Mouse (Mus musculus) olfactory bulb, adult 2 months (tissue): ENCODE data around the gene 4930550C14Rik.

Experiments used
- CTCF ChIP-seq: fragments of 200-500 bp; IDR thresholded peaks from 2 replicates; pipeline ENCODE4 v1.5.1; 2012; ENCODE audit warnings: low read depth, mild to moderate bottlenecking, low read length, moderate library complexity; ENCODE audit not compliant: insufficient read depth
- POLR2A ChIP-seq: fragments of 200-500 bp; IDR thresholded peaks from 2 replicates; pipeline ENCODE4 v1.6.1; 2012; ENCODE audit warnings: mild to moderate bottlenecking, low read depth, low read length, moderate library complexity; ENCODE audit not compliant: insufficient read depth

DNA sequence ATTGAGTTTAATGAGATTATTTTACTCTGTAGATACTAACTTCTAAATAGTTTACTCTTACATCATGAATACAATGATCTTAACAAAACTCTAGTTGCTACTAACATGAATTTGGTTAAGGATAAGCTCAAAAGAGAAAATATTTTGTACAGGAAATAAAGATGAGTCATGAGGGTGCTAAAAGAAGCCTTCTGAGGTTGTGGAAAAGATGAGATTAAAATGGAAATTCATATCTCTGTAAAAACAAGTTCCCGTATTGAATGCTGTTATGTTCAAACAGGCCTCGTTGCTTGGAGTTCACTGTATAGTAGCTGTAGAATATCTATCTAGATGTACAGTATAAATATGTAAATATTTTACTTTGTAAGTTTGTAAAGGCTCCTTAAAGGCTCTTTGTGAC is 21.5 kb upstream of the 4930550C14Rik start:
- TF ChIP-seq CTCF: no peak
- no peak for TF ChIP-seq POLR2A
